Mouse (Mus musculus): ENCODE results near the gene Selenon. TPM values are rescaled to one million over a fixed set of nuclear protein-coding genes. Genes with fewer than 3 reads are reported as not detected.
A peak's percentile ranks its signal among the peaks of the same experiment; 100 is the strongest.

Selenon gene
- total and polyA plus RNA-seq, 2 experiments from 2014 or later, result 13.4 to 17.9 TPM

DNA sequence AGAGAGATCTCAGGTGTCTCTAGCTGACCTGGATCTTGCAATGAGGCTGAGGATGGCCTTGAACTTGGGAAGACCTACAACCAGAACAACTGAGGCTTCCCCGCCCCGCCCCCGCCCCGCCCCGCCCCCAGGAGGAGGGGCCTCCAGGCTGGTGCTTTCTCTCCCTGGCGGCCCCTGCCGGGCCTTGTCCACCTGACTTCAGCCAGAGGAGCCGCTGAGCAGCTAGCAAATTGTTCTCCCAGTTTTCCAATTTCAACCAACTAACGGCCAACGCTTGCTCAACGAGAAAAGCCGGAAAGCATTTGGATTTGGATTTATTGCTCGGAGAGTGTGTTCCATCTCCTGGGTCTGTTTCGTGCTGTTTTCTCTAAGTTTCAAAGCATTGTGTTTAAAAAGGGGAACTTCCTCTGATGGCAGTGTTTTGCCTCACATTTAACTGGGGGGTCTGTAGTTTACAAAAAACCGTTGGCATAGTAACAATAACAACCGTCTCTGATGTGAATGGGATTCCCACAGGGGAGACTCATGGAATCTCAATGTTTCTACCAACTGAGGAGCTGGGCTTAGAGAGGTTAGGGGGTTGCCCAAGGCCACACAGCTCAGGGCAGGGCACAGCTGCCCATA lies 5.8 kb upstream of the Selenon start:
- no peak for TF ChIP-seq CTCF (IDR thresholded peaks at IDR 0.05; ENCODE audit: low read depth)
- H3K4me3 ChIP-seq (ENCODE audit: low read depth, low read length), result no peak overlapping the region
- 15% methylated on average over 16 of the region's 16 CpGs for WGBS
- no peaks in the 10 kb centered on the region for H3K36me3 ChIP-seq (ENCODE audit: insufficient read depth)
- no peak for DNase-seq
- no peak overlapping the region for H3K9ac ChIP-seq
- no peaks in the 10 kb centered on the region for H3K9me3 ChIP-seq (ENCODE audit: low read length)
- H3K4me2 ChIP-seq (ENCODE audit: low read depth), result no peak overlapping the region
- no peaks in the 10 kb centered on the region for H3K27me3 ChIP-seq (ENCODE audit: insufficient read depth, low read length)
- no peaks in the 10 kb centered on the region for H3K4me1 ChIP-seq (ENCODE audit: insufficient read depth)
- no peak overlapping the region for H3K27ac ChIP-seq (ENCODE audit: low read depth, low read length)
- ATAC-seq, result no peak

DNA sequence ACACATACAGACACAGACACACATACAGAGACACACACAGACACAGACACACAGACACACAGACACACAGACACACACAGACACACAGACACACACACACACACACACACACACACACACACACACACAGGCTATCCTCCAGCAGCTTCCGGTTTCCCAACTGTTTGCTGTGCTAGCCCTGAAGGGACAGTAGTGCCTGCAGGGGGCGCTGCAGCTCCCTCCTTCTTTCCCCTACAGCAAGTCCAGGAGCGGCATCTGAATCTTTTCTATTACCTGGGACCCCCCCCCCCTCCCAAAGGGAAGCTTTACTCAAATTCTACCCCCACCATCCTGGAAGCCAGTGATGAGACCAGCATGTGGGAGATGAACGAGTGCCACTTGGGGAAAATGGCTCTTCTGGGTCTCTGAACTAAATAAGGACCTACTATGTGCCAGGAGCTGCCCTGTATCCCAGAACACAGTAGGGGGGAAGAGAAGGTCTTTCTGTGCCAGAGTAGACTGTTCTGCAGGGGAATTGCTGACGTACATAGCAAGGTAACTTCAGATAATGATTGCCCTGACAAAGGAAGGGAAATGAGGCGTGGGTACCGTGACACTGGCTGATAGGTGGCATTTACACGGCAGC lies 4.1 kb upstream of the Selenon start:
- WGBS, result 59% methylated on average over 8 of the region's 8 CpGs
- DNase-seq, result peak; percentile 55
- no peaks in the 10 kb centered on the region for H3K27me3 ChIP-seq (ENCODE audit: insufficient read depth, low read length)
- H3K4me1 ChIP-seq (ENCODE audit: insufficient read depth), result no peaks in the 10 kb centered on the region
- no peaks in the 10 kb centered on the region for H3K36me3 ChIP-seq (ENCODE audit: insufficient read depth)
- H3K9ac ChIP-seq, result no peak overlapping the region
- no peak for ATAC-seq
- H3K4me2 ChIP-seq (ENCODE audit: low read depth), result no peak overlapping the region
- no peak overlapping the region for H3K27ac ChIP-seq (ENCODE audit: low read depth, low read length)
- no peaks in the 10 kb centered on the region for H3K9me3 ChIP-seq (ENCODE audit: low read length)
- TF ChIP-seq CTCF (IDR thresholded peaks at IDR 0.05; ENCODE audit: low read depth), result peak; percentile 62
- H3K4me3 ChIP-seq (ENCODE audit: low read depth, low read length), result no peak overlapping the region

DNA sequence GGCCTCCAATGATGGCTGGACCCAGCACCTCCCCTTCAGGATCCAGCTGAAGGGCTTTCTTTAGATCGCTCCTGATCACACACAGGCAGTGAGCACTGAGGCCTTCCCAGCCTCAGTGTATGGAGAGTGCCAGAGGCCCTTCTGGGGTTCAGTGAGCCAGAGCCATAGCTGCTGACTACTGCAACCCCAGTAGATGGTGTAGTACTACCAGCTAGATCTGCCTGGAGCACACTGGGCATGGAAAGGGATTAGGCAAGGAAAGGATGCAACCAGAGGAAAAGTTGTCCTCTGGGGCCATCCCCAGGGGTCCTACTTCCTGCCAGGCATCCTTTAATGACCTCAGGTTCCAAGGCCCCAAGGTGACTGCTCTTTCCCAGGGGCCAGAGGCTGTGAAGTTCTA lies 1.7 kb upstream of the Selenon start:
- Histone ChIP-seq H3K27ac (ENCODE audit: low read depth, low read length) (no peak overlapping the region), H3K4me2 (ENCODE audit: low read depth) (no peak overlapping the region), H3K4me1 (ENCODE audit: insufficient read depth) (no peaks in the 10 kb centered on the region), H3K4me3 (ENCODE audit: low read depth, low read length) (no peak overlapping the region), H3K9me3 (ENCODE audit: low read length) (no peaks in the 10 kb centered on the region), H3K27me3 (ENCODE audit: insufficient read depth, low read length) (no peaks in the 10 kb centered on the region), H3K36me3 (ENCODE audit: insufficient read depth) (0 out of 2 replicates have a peak, but pooled peaks cover 4% of the 10 kb centered on the region), H3K9ac (no peak overlapping the region)
- peak; percentile 40 for DNase-seq
- 84% methylated on average over 1 of the region's 1 CpGs for WGBS
- ATAC-seq, result peak; percentile 53
- TF ChIP-seq CTCF (IDR thresholded peaks at IDR 0.05; ENCODE audit: low read depth), result peak; percentile 66

DNA sequence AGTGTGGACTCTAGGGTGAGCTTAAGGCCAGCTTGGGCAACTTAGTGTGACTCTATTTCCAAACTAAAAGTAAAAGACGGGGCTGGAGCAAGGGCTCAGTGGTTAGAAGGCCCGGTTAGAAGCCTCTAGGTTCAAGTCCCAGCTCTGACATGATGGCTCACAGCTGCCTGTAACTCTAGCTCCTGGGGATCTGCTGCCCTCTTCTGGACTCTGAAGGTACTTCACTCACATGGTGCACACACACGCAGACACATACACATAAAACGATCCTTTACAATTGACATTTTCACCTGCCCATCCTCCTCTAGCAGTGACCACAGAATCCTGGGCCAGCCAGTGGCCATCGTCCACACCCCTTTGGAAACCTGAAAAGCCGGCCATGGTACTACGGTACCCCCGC lies 2.1 kb downstream of the Selenon start:
- no peak overlapping the region for H3K4me2 ChIP-seq (ENCODE audit: low read depth)
- no peak overlapping the region for H3K9ac ChIP-seq
- no peaks in the 10 kb centered on the region for H3K9me3 ChIP-seq (ENCODE audit: low read length)
- peaks cover 36% of the 10 kb centered on the region for H3K36me3 ChIP-seq (ENCODE audit: insufficient read depth)
- no peak overlapping the region for H3K4me3 ChIP-seq (ENCODE audit: low read depth, low read length)
- ATAC-seq (no peak), DNase-seq (no peak)
- H3K27me3 ChIP-seq (ENCODE audit: insufficient read depth, low read length), result no peaks in the 10 kb centered on the region
- 98% methylated on average over 8 of the region's 8 CpGs for WGBS
- peak; percentile 49; the same call in 1 of the 2 replicates for TF ChIP-seq CTCF (IDR thresholded peaks at IDR 0.05; ENCODE audit: low read depth)
- H3K27ac ChIP-seq (ENCODE audit: low read depth, low read length), result no peak overlapping the region
- no peaks in the 10 kb centered on the region for H3K4me1 ChIP-seq (ENCODE audit: insufficient read depth)

DNA sequence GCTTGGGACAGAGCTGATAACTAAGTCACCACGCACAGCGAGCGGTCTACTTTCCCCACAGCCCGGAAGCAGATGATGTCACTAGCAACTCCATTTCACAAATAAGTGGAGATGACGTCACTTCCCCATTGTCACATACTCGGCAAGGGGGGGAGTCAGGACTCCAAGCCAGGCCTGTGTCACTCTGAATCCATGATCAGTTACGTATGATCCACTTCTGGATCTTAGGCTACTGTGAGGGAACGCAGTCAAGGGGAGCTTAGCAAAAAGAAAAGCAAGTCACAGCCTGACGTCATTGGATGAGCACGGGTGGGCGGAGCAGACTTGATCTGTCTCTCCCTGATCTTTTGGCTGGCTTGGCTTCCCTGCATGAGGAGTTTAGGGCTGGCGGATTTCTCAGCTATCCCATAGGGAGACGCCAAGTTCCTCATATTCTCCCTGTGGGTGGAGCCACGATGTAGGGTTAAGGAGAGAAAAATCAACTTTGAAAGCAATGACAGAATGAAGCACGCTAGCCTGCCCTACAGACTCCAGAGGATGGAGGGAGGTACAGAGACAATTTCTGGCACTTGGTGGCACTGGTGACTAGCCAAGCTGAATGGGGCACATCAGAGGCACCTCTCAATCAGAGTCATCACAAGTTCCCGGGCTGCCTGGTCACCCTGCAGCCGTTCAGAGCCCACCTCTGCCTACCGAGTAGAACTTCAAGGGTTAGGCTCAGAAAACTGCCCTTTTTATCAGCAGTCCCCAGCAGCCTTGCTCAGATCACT lies 3.6 kb downstream of the Selenon start:
- Histone ChIP-seq H3K9ac (no peak overlapping the region), H3K4me1 (ENCODE audit: insufficient read depth) (no peaks in the 10 kb centered on the region), H3K4me3 (ENCODE audit: low read depth, low read length) (no peak overlapping the region), H3K27ac (ENCODE audit: low read depth, low read length) (no peak overlapping the region), H3K27me3 (ENCODE audit: insufficient read depth, low read length) (no peaks in the 10 kb centered on the region), H3K4me2 (ENCODE audit: low read depth) (no peak overlapping the region), H3K9me3 (ENCODE audit: low read length) (no peaks in the 10 kb centered on the region), H3K36me3 (ENCODE audit: insufficient read depth) (peaks cover 46% of the 10 kb centered on the region)
- ATAC-seq, result 0 out of 2 replicates have a peak, but pooled peaks have one; percentile 9
- WGBS, result 59% methylated on average over 18 of the region's 18 CpGs
- 0 out of 2 replicates have a peak, but pooled peaks have one; percentile 30 for TF ChIP-seq CTCF (IDR thresholded peaks at IDR 0.05; ENCODE audit: low read depth)
- DNase-seq, result no peak

DNA sequence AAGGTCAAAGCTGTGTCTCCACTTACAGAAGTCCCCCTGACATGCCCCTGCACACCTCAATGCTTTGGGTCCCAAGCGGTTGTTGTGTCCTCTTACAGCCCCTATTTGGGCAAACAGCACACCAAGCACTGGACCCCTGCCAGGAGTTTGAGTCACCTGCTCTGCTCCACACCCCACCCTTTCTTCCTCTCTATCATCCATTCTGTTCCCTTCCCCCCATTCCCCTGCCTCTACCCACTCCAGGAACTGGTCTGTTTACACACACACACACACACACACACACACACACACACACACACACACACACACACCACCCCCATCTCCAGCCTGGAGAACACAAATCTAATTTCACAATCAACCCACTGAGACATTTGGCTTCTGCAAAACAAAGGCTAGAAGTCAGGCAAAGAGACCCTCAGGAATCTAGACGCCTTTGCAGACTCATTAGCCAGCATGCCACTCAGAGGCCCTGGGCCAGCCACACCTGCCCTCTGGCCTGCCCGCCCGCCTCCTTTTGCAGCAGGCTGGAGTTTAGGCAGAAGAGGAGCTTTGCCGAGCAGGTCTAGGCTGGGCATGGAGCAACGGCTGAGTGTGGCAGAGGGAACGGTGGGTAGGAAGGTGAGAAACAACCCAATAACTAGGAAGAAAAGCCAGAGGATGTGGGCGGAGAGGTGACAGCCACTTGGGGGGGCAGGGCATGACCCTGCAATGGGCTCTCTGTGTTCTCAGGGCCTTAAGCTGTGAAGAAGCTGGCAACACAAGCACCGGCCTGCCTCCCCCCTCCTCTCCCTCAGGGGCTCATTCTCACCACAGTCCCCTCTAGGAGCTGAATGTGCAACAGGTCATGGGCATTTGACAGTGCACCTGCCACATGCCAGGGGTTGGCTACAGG lies 4.9 kb downstream of the Selenon start:
- ATAC-seq (no peak), DNase-seq (no peak)
- no peak for TF ChIP-seq CTCF (IDR thresholded peaks at IDR 0.05; ENCODE audit: low read depth)
- no peak overlapping the region for H3K27ac ChIP-seq (ENCODE audit: low read depth, low read length)
- H3K4me3 ChIP-seq (ENCODE audit: low read depth, low read length), result no peak overlapping the region
- H3K36me3 ChIP-seq (ENCODE audit: insufficient read depth), result peaks cover 58% of the 10 kb centered on the region
- H3K27me3 ChIP-seq (ENCODE audit: insufficient read depth, low read length), result no peaks in the 10 kb centered on the region
- H3K9me3 ChIP-seq (ENCODE audit: low read length), result no peaks in the 10 kb centered on the region
- H3K4me2 ChIP-seq (ENCODE audit: low read depth), result no peak overlapping the region
- 67% methylated on average over 9 of the region's 9 CpGs for WGBS
- no peaks in the 10 kb centered on the region for H3K4me1 ChIP-seq (ENCODE audit: insufficient read depth)
- H3K9ac ChIP-seq, result no peak overlapping the region

Data from forebrain, postnatal 0 days (tissue).